Mouse (Mus musculus) adrenal gland, postnatal 10 days (tissue): ENCODE results near the gene Trub1. TPM values are rescaled to one million over a fixed set of nuclear protein-coding genes. Genes with fewer than 3 reads are reported as not detected.

Experiments used
- total RNA-seq, 2 experiments: library from RNA; stranded (reverse); gene quantifications; 2 replicates each; pipeline ENCODE4 v1.2.3; 2021

Gene Trub1
- total RNA-seq, 2 experiments from 2014 or later, result 16.3 to 18.1 TPM

Other genes starting within 250 kb of the Trub1 start
- 10 to 100 TPM; 83.6 to 94.5 TPM for gene Ablim1, start 138.0 kb upstream of the Trub1 start, total RNA-seq
- 10 to 100 TPM; 20.4 to 23.5 TPM for gene Fam160b1, start 92.2 kb upstream of the Trub1 start, total RNA-seq
- gene Atrnl1, start 158.1 kb downstream of the Trub1 start, total RNA-seq, result 10 to 100 TPM; 25.3 to 33.2 TPM